Mouse (Mus musculus) small intestine, adult 2 months (tissue): ENCODE results near the gene Zfp628.

ENCODE experiments used
- CTCF ChIP-seq: fragments of 200-500 bp; IDR thresholded peaks from 2 replicates; pipeline ENCODE4 v1.5.1; 2012; ENCODE audit warnings: low read depth, mild to moderate bottlenecking, control low read depth, inconsistent platforms, low read length, moderate library complexity, mixed read lengths; ENCODE audit not compliant: insufficient replicate concordance, insufficient read length; ENCODE audit errors: extremely low read depth
- POLR2A ChIP-seq: fragments of 200-500 bp; IDR thresholded peaks from 2 replicates; pipeline ENCODE4 v1.6.1; 2012; ENCODE audit warnings: low read depth, mild to moderate bottlenecking, control low read depth, inconsistent platforms, low read length, moderate library complexity

DNA sequence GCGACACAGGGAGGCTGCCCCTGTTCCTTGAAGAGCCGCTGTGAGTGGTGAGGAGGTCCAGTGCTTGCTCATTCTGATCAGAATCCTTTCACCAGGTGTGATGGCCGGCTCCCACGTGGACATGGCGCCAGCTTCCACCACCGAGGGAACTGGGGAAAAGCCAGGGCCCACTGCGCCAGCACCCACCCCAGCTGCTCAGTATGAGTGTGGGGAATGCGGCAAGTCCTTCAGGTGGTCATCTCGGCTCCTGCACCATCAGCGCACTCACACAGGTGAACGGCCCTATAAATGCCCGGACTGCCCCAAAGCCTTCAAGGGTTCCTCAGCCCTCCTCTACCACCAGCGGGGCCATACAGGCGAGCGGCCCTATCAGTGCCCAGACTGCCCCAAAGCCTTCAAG is 3.7 kb downstream of the Zfp628 start:
- TF ChIP-seq CTCF (no peak), POLR2A (no peak)
